Mouse (Mus musculus) gastrocnemius, postnatal 14 days (tissue): Measurements from ENCODE around the gene Endog. TPM values are rescaled to one million over a fixed set of nuclear protein-coding genes. Genes with fewer than 3 reads are reported as not detected.

Experiments
- DNase-seq: peaks from one replicate; pipeline ENCODE4 v3.0.0; 2021; ENCODE audit warnings: mixed read lengths
- intact Hi-C: fragments of 180-260 bp; cut with DNase I; formaldehyde crosslinking; loops from one replicate; pipeline ENCODE4 v1.15.1; 2025; ENCODE audit warnings: low total_unique reads
- total RNA-seq, 2 experiments: library from RNA; stranded (reverse); gene quantifications; 2 replicates each; pipeline ENCODE4 v1.2.3; 2021

Endog gene
- total RNA-seq, 2 experiments from 2014 or later, result 44.4 to 49.4 TPM

- no peak for DNase-seq
Measured at GRCm38 (mm10) chr2:30205255-30205628, 33.9 kb downstream of the Endog start.

GRCm38 (mm10) chr2:30205629-30206357 is 34.5 kb downstream of the Endog start, which contains the start of gene Kyat1:
Gene Kyat1, minus strand, starts transcription at chr2:30205847.
- intact Hi-C loops, result no loop called here
- DNase-seq, result peak; percentile 94

More at GRCm38 (mm10) chr2:30205255-30205628, 33.9 kb downstream of the Endog start:
- intact Hi-C loops, result no loop called here

GRCm38 (mm10) chr2:30207401-30207800 is 36.1 kb downstream of the Endog start:
- intact Hi-C loops, result no loop called here

GRCm38 (mm10) chr2:30207886-30208285 is 36.6 kb downstream of the Endog start:
- no peak for DNase-seq
- intact Hi-C loops, result no loop called here

More at GRCm38 (mm10) chr2:30207401-30207800, 36.1 kb downstream of the Endog start:
- DNase-seq, result no peak

- no peak for DNase-seq
- intact Hi-C loops, result no loop called here
Measured at GRCm38 (mm10) chr2:30211408-30212168, 40.3 kb downstream of the Endog start.

- DNase-seq, result no peak
- intact Hi-C loops, result no loop called here
Measured at GRCm38 (mm10) chr2:30212169-30212545, 40.9 kb downstream of the Endog start.

- intact Hi-C loops, result no loop called here
- no peak for DNase-seq
Measured at GRCm38 (mm10) chr2:30212951-30213350, 41.7 kb downstream of the Endog start.

GRCm38 (mm10) chr2:30214745-30215144 is 43.5 kb downstream of the Endog start:
- intact Hi-C loops, result no loop called here
- no peak for DNase-seq

- intact Hi-C loops, result no loop called here
- DNase-seq, result no peak
Measured at GRCm38 (mm10) chr2:30215493-30215892, 44.2 kb downstream of the Endog start.

GRCm38 (mm10) chr2:30216293-30216692 is 45.0 kb downstream of the Endog start:
- intact Hi-C loops, result no loop called here
- DNase-seq, result no peak

Other genes with a start within 250 kb of the Endog start
- gene Gle1, start 236.1 kb upstream of the Endog start, total RNA-seq, result 10 to 100 TPM; 17.5 to 20.2 TPM
- gene Sptan1, start 205.9 kb upstream of the Endog start, total RNA-seq, result 10 to 100 TPM; 90.6 to 96.0 TPM
- gene Wdr34, start 122.6 kb upstream of the Endog start, total RNA-seq, result 1 to 10 TPM; 3.2 to 3.3 TPM
- 10 to 100 TPM; 75.4 to 90.4 TPM for gene Set, start 114.1 kb upstream of the Endog start, total RNA-seq
- 1 to 10 TPM; 5.9 to 6.4 TPM for gene Pkn3, start 93.8 kb upstream of the Endog start, total RNA-seq
- gene Zdhhc12, start 77.8 kb upstream of the Endog start, total RNA-seq, result 1 to 10 TPM; 3.5 to 4.0 TPM
- gene Zer1, start 46.9 kb upstream of the Endog start, total RNA-seq, result 10 to 100 TPM; 17.7 to 20.6 TPM
- gene Tbc1d13, start 37.7 kb upstream of the Endog start, total RNA-seq, result 10 to 100 TPM; 12.0 to 13.7 TPM
- 1 to 10 TPM; 5.9 to 6.1 TPM for gene Spout1, start 7.0 kb downstream of the Endog start, total RNA-seq
- gene Kyat1, start 34.4 kb downstream of the Endog start, total RNA-seq, result 10 to 100 TPM; 20.4 to 23.4 TPM
- gene Lrrc8a, start 66.2 kb downstream of the Endog start, total RNA-seq, result 10 to 100 TPM; 19.3 to 30.1 TPM
- 1 to 10 TPM in 1 of 2 experiments, under 1 TPM in 1; 0.59 to 1.7 TPM for gene Gm28035, start 69.1 kb downstream of the Endog start, total RNA-seq
- 10 to 100 TPM; 11.0 to 14.3 TPM for gene Phyhd1, start 94.7 kb downstream of the Endog start, total RNA-seq
- under 1 TPM in 1 of 2 experiments, not detected in 1; 0.90 TPM for gene Gm28038, start 109.5 kb downstream of the Endog start, total RNA-seq
- 10 to 100 TPM; 18.8 to 18.9 TPM for gene Dolk, start 114.8 kb downstream of the Endog start, total RNA-seq
- 10 to 100 TPM; 10.5 to 13.1 TPM for gene Nup188, start 114.9 kb downstream of the Endog start, total RNA-seq
- 10 to 100 TPM; 23.2 to 28.1 TPM for gene Sh3glb2, start 187.8 kb downstream of the Endog start, total RNA-seq
- 10 to 100 TPM; 16.3 to 16.8 TPM for gene Miga2, start 192.7 kb downstream of the Endog start, total RNA-seq
- gene Dolpp1, start 220.8 kb downstream of the Endog start, total RNA-seq, result 1 to 10 TPM; 7.0 to 7.3 TPM
- 100 to 1,000 TPM; 251 to 325 TPM for gene Crat, start 244.3 kb downstream of the Endog start, total RNA-seq
- gene Ptpa, start 244.5 kb downstream of the Endog start, total RNA-seq, result 10 to 100 TPM; 71.1 to 80.7 TPM